Mouse (Mus musculus): ENCODE results near the gene Mapkbp1. TPM values are rescaled to one million over a fixed set of nuclear protein-coding genes. Genes with fewer than 3 reads are reported as not detected.

The Mapkbp1 gene
- total RNA-seq (2014; rRNA removed) (54.2 and 64.6 TPM in 2 replicates), polyA plus RNA-seq (2015; fragmentation: Nextera tagmentation; extraction: Ambion mirVana) (7.1 and 7.4 TPM in 2 replicates)

DNA sequence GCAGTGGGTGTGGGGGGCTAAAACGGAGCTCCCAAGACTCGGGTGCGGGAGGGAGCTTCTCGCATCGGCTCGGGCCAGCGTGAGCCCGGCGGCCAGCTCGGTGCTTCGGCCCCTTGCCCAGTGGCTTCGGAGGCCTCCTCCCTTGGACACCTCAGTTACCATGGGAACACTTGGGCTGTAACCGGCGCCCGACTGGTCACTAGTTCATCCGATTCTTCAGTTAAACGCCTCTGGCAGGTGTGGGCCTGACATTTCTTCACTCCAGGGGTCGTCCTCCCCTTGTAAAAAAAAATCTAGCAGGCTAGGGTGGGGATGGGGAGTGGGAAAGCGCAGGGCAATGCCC, at the start of gene Mapkbp1:
Gene Mapkbp1 (plus strand): TSS at position 163 of the 343 bp plus-strand sequence.
- whole genome bisulfite sequencing = 2% methylated on average over 19 of the region's 19 CpGs
- no peak for DNase-seq (ENCODE audit: low spot score)
- no peaks in the 10 kb centered on the region for H3K27me3 ChIP-seq (ENCODE audit: insufficient read depth, low read length)

GRCm38 (mm10) chr2:119970571-119970970, 1.9 kb upstream of the Mapkbp1 start:
- H3K4me1 ChIP-seq (ENCODE audit: insufficient read depth, low read length) = peaks cover 12% of the 10 kb centered on the region; the same call in 1 of the 2 replicates
- H3K9me3 ChIP-seq (ENCODE audit: low read length) = no peaks in the 10 kb centered on the region
- H3K36me3 ChIP-seq (ENCODE audit: insufficient read depth, low read length) = peaks cover 12% of the 10 kb centered on the region; the same call in 1 of the 2 replicates
- peak; percentile 81 for TF ChIP-seq CTCF (IDR thresholded peaks at IDR 0.05)
- ATAC-seq (ENCODE audit: low FRiP score) (no peak), DNase-seq (ENCODE audit: low spot score) (peak; percentile 81)
- WGBS = 42% methylated on average over 9 of the region's 9 CpGs
- H3K4me2 ChIP-seq (ENCODE audit: low read depth, low read length, poor library complexity, severe bottlenecking) = no peak overlapping the region
- H3K9ac ChIP-seq (replicated peaks; ENCODE audit: low read length, poor library complexity, severe bottlenecking) = no peak overlapping the region
- H3K27me3 ChIP-seq (ENCODE audit: insufficient read depth, low read length) = no peaks in the 10 kb centered on the region
- H3K4me3 ChIP-seq (ENCODE audit: low read depth, low read length) = no peak overlapping the region
- H3K27ac ChIP-seq (ENCODE audit: low read depth, low read length) = no peak overlapping the region

More for the DNA sequence above, at the start of gene Mapkbp1:
- TF ChIP-seq CTCF (IDR thresholded peaks at IDR 0.05) = no peak
- H3K4me1 ChIP-seq (ENCODE audit: insufficient read depth, low read length) = peaks cover 12% of the 10 kb centered on the region; the same call in 1 of the 2 replicates
- H3K4me2 ChIP-seq (ENCODE audit: low read depth, low read length, poor library complexity, severe bottlenecking) = peak within 1 kb of the TSS; percentile 63
- H3K36me3 ChIP-seq (ENCODE audit: insufficient read depth, low read length) = peaks cover 2% of the 10 kb centered on the region; the same call in 1 of the 2 replicates
- no peaks in the 10 kb centered on the region for H3K9me3 ChIP-seq (ENCODE audit: low read length)
- H3K9ac ChIP-seq (replicated peaks; ENCODE audit: low read length, poor library complexity, severe bottlenecking) = peak within 1 kb of the TSS; percentile 83
- H3K4me3 ChIP-seq (ENCODE audit: low read depth, low read length) = peak within 1 kb of the TSS; percentile 82
- peak within 1 kb of the TSS; percentile 77 for H3K27ac ChIP-seq (ENCODE audit: low read depth, low read length)
- ATAC-seq (ENCODE audit: low FRiP score) = peak; percentile 78

DNA sequence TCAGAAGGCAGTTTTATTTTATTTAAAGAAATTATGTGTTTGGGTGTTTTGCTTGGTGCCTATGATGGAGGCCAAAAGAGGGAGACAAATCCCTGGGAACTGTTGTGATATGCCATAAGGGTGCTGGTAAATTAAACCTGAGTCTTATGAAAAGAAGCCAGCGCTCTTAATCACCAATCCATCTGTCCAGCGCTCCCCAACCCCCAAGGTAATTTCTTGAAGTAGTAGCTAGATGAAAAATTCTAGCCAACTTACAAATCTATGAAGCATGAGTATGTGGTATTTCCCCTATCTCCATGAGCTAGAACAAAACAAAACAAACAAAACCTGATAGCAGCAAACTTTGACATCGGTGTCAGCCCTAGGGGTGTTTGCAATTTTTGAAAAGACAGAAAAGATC, 1.2 kb upstream of the Mapkbp1 start:
- Histone ChIP-seq H3K36me3 (ENCODE audit: insufficient read depth, low read length) (peaks cover 7% of the 10 kb centered on the region; the same call in 1 of the 2 replicates), H3K4me2 (ENCODE audit: low read depth, low read length, poor library complexity, severe bottlenecking) (peak overlapping the region; percentile 63; the same call in 1 of the 2 replicates), H3K9me3 (ENCODE audit: low read length) (no peaks in the 10 kb centered on the region), H3K27ac (ENCODE audit: low read depth, low read length) (no peak overlapping the region), H3K4me3 (ENCODE audit: low read depth, low read length) (no peak overlapping the region), H3K4me1 (ENCODE audit: insufficient read depth, low read length) (peaks cover 12% of the 10 kb centered on the region; the same call in 1 of the 2 replicates), H3K27me3 (ENCODE audit: insufficient read depth, low read length) (no peaks in the 10 kb centered on the region), H3K9ac (replicated peaks; ENCODE audit: low read length, poor library complexity, severe bottlenecking) (no peak overlapping the region)
- whole genome bisulfite sequencing = 79% methylated on average over 3 of the region's 3 CpGs
- DNase-seq (ENCODE audit: low spot score) = no peak
- no peak for TF ChIP-seq CTCF (IDR thresholded peaks at IDR 0.05)
- ATAC-seq (ENCODE audit: low FRiP score) = no peak

DNA sequence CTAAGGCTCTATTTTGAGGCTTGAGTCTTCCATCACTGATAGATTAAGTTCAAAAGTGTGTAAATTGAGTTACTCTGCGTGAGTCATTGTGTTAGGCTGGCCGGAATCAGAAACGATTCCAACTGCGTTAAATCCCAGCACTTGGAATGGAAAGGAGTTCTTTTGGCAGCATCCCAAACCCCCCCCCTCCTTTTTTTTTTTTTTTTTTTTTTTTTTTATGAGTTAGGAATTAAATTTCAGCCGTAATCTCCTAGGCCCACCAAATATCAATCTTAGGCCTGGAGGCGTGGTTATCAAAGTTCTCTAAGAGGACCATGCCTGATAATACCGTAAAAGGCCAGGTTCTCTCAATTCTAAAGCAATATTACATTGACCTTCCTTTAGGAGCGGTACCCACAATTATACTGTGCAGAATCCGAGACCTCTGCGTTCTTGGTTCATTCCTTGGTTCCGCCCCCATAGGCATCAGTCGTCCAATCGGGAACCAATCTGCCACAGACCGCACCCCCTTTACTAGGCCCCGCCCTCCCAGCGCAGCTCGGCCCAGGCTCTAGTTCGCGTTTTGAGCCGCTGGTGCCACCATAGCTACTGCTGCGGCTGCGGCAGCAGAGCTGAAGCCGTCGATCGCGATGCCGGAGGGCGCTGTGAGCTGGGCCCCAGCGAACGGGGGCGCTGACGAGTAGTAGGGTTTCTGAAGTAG, 512 bp upstream of the Mapkbp1 start:
- H3K27ac ChIP-seq (ENCODE audit: low read depth, low read length) = peak overlapping the region; percentile 77
- WGBS = 2% methylated on average over 32 of the region's 32 CpGs
- H3K27me3 ChIP-seq (ENCODE audit: insufficient read depth, low read length) = no peaks in the 10 kb centered on the region
- H3K4me3 ChIP-seq (ENCODE audit: low read depth, low read length) = peak overlapping the region; percentile 82
- peak; percentile 98 for DNase-seq (ENCODE audit: low spot score)
- peak overlapping the region; percentile 83 for H3K9ac ChIP-seq (replicated peaks; ENCODE audit: low read length, poor library complexity, severe bottlenecking)
- no peaks in the 10 kb centered on the region for H3K9me3 ChIP-seq (ENCODE audit: low read length)
- peaks cover 2% of the 10 kb centered on the region; the same call in 1 of the 2 replicates for H3K36me3 ChIP-seq (ENCODE audit: insufficient read depth, low read length)
- peak overlapping the region; percentile 63 for H3K4me2 ChIP-seq (ENCODE audit: low read depth, low read length, poor library complexity, severe bottlenecking)
- peaks cover 12% of the 10 kb centered on the region; the same call in 1 of the 2 replicates for H3K4me1 ChIP-seq (ENCODE audit: insufficient read depth, low read length)
- ATAC-seq (ENCODE audit: low FRiP score) = peak; percentile 99
- TF ChIP-seq CTCF (IDR thresholded peaks at IDR 0.05) = peak; percentile 68

DNA sequence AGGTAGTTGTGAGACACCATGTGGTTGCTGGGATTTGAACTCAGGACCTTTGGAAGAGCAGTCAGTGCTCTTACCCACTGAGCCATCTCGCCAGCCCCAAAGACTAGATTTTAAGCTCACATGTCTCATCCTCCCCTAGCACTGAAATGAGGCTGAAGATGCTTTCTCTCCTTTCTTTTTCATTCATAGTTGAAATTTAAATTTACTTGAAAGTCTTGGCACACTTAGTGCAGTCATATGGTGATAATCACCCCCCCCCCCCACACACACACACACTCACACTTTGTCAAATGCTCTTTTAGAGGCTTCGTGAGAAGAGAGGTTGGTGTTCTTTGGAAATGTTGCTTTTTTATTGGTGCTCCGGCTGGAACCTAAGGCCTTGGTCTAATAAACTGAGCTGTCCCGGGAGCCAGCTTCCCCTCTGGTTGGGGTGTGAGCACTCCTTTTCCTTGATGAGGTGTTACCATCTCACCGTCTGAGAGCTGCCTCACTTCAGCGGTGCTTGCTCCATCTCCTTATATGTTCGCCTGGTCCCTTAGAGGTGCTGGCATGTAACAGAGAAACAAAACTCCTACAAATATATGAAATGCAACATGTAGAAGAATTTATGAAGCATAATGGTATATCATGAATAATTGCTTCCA, 8.0 kb downstream of the Mapkbp1 start:
- no peak for TF ChIP-seq CTCF (IDR thresholded peaks at IDR 0.05)
- 91% methylated on average over 7 of the region's 7 CpGs for WGBS

GRCm38 (mm10) chr2:119981631-119982030, 9.1 kb downstream of the Mapkbp1 start:
- Histone ChIP-seq H3K27me3 (ENCODE audit: insufficient read depth, low read length) (no peaks in the 10 kb centered on the region), H3K27ac (ENCODE audit: low read depth, low read length) (no peak overlapping the region), H3K4me2 (ENCODE audit: low read depth, low read length, poor library complexity, severe bottlenecking) (no peak overlapping the region), H3K9ac (replicated peaks; ENCODE audit: low read length, poor library complexity, severe bottlenecking) (no peak overlapping the region), H3K4me1 (ENCODE audit: insufficient read depth, low read length) (no peaks in the 10 kb centered on the region; the same call in 1 of the 2 replicates), H3K4me3 (ENCODE audit: low read depth, low read length) (no peak overlapping the region), H3K36me3 (ENCODE audit: insufficient read depth, low read length) (peaks cover 7% of the 10 kb centered on the region; the same call in 1 of the 2 replicates), H3K9me3 (ENCODE audit: low read length) (no peaks in the 10 kb centered on the region)
- TF ChIP-seq CTCF (IDR thresholded peaks at IDR 0.05) = no peak
- 89% methylated on average over 2 of the region's 2 CpGs for WGBS
- DNase-seq (ENCODE audit: low spot score) (no peak), ATAC-seq (ENCODE audit: low FRiP score) (no peak)

More for the DNA sequence above, 8.0 kb downstream of the Mapkbp1 start:
- H3K27me3 ChIP-seq (ENCODE audit: insufficient read depth, low read length) = no peaks in the 10 kb centered on the region
- no peak overlapping the region for H3K27ac ChIP-seq (ENCODE audit: low read depth, low read length)
- H3K4me1 ChIP-seq (ENCODE audit: insufficient read depth, low read length) = no peaks in the 10 kb centered on the region; the same call in 1 of the 2 replicates
- no peak overlapping the region for H3K4me2 ChIP-seq (ENCODE audit: low read depth, low read length, poor library complexity, severe bottlenecking)
- H3K9ac ChIP-seq (replicated peaks; ENCODE audit: low read length, poor library complexity, severe bottlenecking) = no peak overlapping the region
- H3K36me3 ChIP-seq (ENCODE audit: insufficient read depth, low read length) = peaks cover 7% of the 10 kb centered on the region; the same call in 1 of the 2 replicates
- DNase-seq (ENCODE audit: low spot score) (no peak), ATAC-seq (ENCODE audit: low FRiP score) (no peak)
- no peaks in the 10 kb centered on the region for H3K9me3 ChIP-seq (ENCODE audit: low read length)
- no peak overlapping the region for H3K4me3 ChIP-seq (ENCODE audit: low read depth, low read length)
